Mouse (Mus musculus) megakaryocyte progenitor cell, adult 5-6 weeks (primary cell): Measurements from ENCODE around the gene Hist1h2bj. TPM values are rescaled to one million over a fixed set of nuclear protein-coding genes. Genes with fewer than 3 reads are reported as not detected.

Experiments used
- ATAC-seq: replicated peaks from 2 replicates; pipeline ENCODE4 v1.8.0; 2016; ENCODE audit warnings: mild to moderate bottlenecking, moderate TSS enrichment, inconsistent platforms; ENCODE audit not compliant: poor library complexity
- total RNA-seq, 2 experiments: library from RNA; stranded (forward) in 1 of 2; stranded (reverse) in 1 of 2; fragments of 157-497, 149-512 nt in 1 of 2; fragments of 200-1000 nt in 1 of 2; gene quantifications; 2 replicates each; pipeline versions ENCODE4 v1.2.3 to v1.2.4; 2015 to 2017

Hist1h2bj gene
- total RNA-seq, 2 experiments from 2014 or later = 68.0 to 843 TPM

DNA sequence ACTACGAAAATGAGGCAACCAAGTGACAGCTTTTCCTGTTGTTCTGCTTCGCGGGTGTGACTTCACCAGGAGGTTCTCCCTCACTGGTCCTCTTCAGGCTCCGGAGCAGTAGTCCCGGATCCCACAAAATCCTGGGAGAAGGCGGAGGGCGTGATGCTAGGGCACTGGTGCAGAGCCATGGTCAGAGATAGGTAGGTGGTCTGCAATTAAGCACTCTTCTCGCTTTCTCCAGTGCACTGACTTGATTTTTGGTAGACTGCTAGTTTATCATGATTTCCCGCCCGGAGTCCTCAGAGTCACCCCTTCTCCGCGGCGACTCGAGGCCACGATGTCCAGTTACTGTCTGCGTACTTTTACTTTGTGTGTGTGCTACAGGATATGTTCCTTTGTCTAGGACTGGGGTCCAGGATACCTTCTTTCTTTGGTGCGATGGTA, 28.6 kb upstream of the Hist1h2bj start:
- no peak for ATAC-seq

- peak; percentile 79 for ATAC-seq
Observed at GRCm38 (mm10) chr13:22015479-22016450, 27.2 kb upstream of the Hist1h2bj start.

- ATAC-seq = peak; percentile 41; the same call in 1 of the 2 replicates
Observed at GRCm38 (mm10) chr13:22019934-22020835, 22.8 kb upstream of the Hist1h2bj start.

GRCm38 (mm10) chr13:22020901-22021339, 22.1 kb upstream of the Hist1h2bj start:
- peak; percentile 63 for ATAC-seq

- ATAC-seq = no peak
Observed at GRCm38 (mm10) chr13:22021581-22021980, 21.4 kb upstream of the Hist1h2bj start.

DNA sequence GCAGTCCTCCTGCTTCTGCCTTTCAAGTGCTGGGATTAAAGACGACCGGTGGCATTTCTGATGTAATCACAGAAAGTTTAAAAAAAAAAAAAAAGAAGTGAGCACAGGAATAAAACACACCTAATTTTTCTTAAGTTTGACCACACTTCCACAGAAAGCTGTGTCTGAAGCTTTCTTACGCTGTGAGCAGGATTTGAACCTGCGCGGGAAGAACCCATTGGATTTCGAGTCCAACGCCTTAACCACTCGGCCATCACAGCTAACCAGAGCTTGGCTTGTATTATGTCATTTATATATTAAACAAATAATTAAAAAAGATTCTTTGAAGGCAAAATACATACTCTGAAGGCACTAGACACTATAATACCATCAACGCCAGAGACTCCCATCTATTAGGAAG, 20.8 kb upstream of the Hist1h2bj start:
- peak; percentile 72 for ATAC-seq

GRCm38 (mm10) chr13:22026058-22027031, 16.7 kb upstream of the Hist1h2bj start:
- ATAC-seq = peak; percentile 40

GRCm38 (mm10) chr13:22028673-22029460, 14.1 kb upstream of the Hist1h2bj start:
- ATAC-seq = peak; percentile 87

DNA sequence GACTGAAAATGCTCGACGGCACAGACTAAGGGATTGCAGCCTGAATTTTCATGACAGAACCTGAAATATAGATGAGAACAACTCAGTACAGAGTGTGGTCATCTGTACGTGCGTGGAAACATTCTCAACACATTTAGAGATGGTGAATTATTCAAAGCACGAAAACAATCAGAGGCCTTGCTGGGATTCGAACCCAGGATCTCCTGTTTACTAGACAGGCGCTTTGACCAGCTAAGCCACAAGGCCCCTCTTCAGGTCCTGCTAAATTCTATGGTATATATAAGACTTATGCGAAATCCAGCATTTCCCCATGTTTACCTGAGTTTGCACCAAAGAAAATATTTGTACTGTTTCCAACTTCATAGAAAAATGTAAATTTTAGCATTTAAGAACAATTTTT, 13.1 kb upstream of the Hist1h2bj start:
- no peak for ATAC-seq

DNA sequence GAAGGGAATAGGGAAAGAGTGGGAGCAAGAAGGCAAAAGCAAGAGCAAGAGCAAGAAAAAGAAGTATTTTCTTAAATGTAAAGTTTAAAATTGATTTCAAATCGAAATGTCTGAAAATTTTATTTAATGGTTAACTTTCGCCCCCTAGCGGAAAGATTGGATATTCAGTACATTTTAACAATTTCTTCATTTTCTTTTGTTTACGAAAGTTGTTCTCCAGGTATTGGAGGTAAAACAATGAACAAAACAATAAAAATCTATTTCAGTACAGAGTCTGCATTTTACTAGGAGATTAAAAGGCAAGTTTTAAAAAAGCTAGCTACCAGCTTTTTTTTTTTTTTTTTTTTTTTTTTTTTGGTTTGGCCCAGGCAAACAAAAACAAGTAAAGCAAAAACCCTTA, 12.5 kb upstream of the Hist1h2bj start:
- ATAC-seq = no peak

GRCm38 (mm10) chr13:22033741-22034442, 9.1 kb upstream of the Hist1h2bj start:
- ATAC-seq = no peak

- ATAC-seq = 0 out of 2 replicates have a peak, but pooled peaks have one; percentile 12
Observed at GRCm38 (mm10) chr13:22034443-22035266, 8.4 kb upstream of the Hist1h2bj start.

- peak; percentile 80 for ATAC-seq
Observed at GRCm38 (mm10) chr13:22035267-22036148, 7.5 kb upstream of the Hist1h2bj start, which contains the start of the genes Hist1h2ah and Hist1h2bk. Gene Hist1h2ah, minus strand, starts transcription at chr13:22035568. Gene Hist1h2bk, plus strand, starts transcription at chr13:22035870.

- ATAC-seq = peak; percentile 16
Observed at GRCm38 (mm10) chr13:22036149-22036956, 6.7 kb upstream of the Hist1h2bj start.

- no peak for ATAC-seq
Observed at GRCm38 (mm10) chr13:22036986-22037385, 6.0 kb upstream of the Hist1h2bj start.

DNA sequence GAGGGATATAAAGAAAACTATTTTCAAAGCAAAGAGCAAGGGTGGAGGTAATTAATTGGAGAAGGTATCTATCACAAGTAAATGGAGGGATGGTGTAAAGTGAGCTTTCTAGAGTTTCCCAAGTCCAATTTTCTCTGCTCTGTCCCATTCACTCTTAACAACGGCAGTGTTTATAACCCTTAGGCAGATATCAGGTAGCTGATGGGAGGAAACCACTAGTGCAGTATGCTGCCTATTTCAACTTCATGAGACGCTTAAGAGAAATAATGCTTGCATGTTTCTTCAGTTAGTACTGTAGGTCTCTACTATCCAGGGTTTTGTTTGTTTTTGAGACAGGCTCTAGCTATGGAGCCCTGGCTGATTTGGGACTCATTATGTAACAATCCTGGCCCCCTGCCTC, 5.6 kb upstream of the Hist1h2bj start:
- no peak for ATAC-seq
